Mouse (Mus musculus): Measurements from ENCODE around the gene Snx9.

GRCm38 (mm10) chr17:5841943-5842273 is 779 bp downstream of the Snx9 start:
- TF ChIP-seq CTCF (IDR thresholded peaks at IDR 0.05; ENCODE audit: extremely low read depth, insufficient read length, insufficient replicate concordance, low read depth, low read length): no peak
- TF ChIP-seq POLR2A (IDR thresholded peaks at IDR 0.05; ENCODE audit: low read depth, low read length): no peak
